Mouse (Mus musculus): Measurements from ENCODE around the gene Nek8.
A peak's percentile ranks its signal among the peaks of the same experiment; 100 is the strongest.
"Not testable (repeated sequence)": the region's sequence is repeated elsewhere in the genome, so short reads cannot be mapped to it uniquely, and the experiment has no call there.

Gene Nek8

GRCm38 (mm10) chr11:78146707-78147543, 29.6 kb downstream of the Nek8 start:
- DNase-seq (ENCODE audit: low spot score in 2 of 2): no peak

- no peak for DNase-seq (ENCODE audit: low spot score in 2 of 2)
Observed at GRCm38 (mm10) chr11:78146168-78146567, 30.3 kb downstream of the Nek8 start.

GRCm38 (mm10) chr11:78143520-78143919, 33.0 kb downstream of the Nek8 start:
- no peak for DNase-seq (ENCODE audit: low spot score in 2 of 2)

- DNase-seq (ENCODE audit: low spot score in 2 of 2): no peak
Observed at GRCm38 (mm10) chr11:78140665-78141064, 35.8 kb downstream of the Nek8 start.

- no peak for DNase-seq (ENCODE audit: low spot score in 2 of 2)
Observed at GRCm38 (mm10) chr11:78138023-78138422, 38.5 kb downstream of the Nek8 start.

GRCm38 (mm10) chr11:78137584-78137983, 38.9 kb downstream of the Nek8 start:
- no peak for DNase-seq (ENCODE audit: low spot score in 2 of 2)

GRCm38 (mm10) chr11:78136132-78136531, 40.3 kb downstream of the Nek8 start:
- DNase-seq (ENCODE audit: low spot score in 2 of 2): no peak

GRCm38 (mm10) chr11:78135314-78135713, 41.2 kb downstream of the Nek8 start:
- not testable (repeated sequence) for DNase-seq (ENCODE audit: low spot score in 2 of 2)

- no peak for DNase-seq (ENCODE audit: low spot score in 2 of 2)
Observed at GRCm38 (mm10) chr11:78134344-78134743, 42.1 kb downstream of the Nek8 start.

- no peak for DNase-seq (ENCODE audit: low spot score in 2 of 2)
Observed at GRCm38 (mm10) chr11:78133915-78134314, 42.6 kb downstream of the Nek8 start.

- no peak for DNase-seq (ENCODE audit: low spot score in 2 of 2)
Observed at GRCm38 (mm10) chr11:78129458-78129857, 47.0 kb downstream of the Nek8 start.

- peak; percentile 27 to 64 for DNase-seq (ENCODE audit: low spot score in 2 of 2)
Observed at GRCm38 (mm10) chr11:78126739-78127138, 49.7 kb downstream of the Nek8 start.

GRCm38 (mm10) chr11:78125691-78126090, 50.8 kb downstream of the Nek8 start:
- DNase-seq (ENCODE audit: low spot score in 2 of 2): no peak

GRCm38 (mm10) chr11:78123782-78124181, 52.7 kb downstream of the Nek8 start:
- DNase-seq (ENCODE audit: low spot score in 2 of 2): no peak

GRCm38 (mm10) chr11:78122815-78123214, 53.7 kb downstream of the Nek8 start:
- no peak for DNase-seq (ENCODE audit: low spot score in 2 of 2)

GRCm38 (mm10) chr11:78121176-78121575, 55.3 kb downstream of the Nek8 start:
- no peak for DNase-seq (ENCODE audit: low spot score in 2 of 2)

GRCm38 (mm10) chr11:78119898-78120297, 56.6 kb downstream of the Nek8 start:
- peak in 1 of 2 experiments; percentile 65 for DNase-seq (ENCODE audit: low spot score in 2 of 2)

GRCm38 (mm10) chr11:78118467-78118866, 58.0 kb downstream of the Nek8 start:
- no peak for DNase-seq (ENCODE audit: low spot score in 2 of 2)

- DNase-seq (ENCODE audit: low spot score in 2 of 2): no peak
Observed at GRCm38 (mm10) chr11:78116146-78116410, 60.4 kb downstream of the Nek8 start.
